Mouse (Mus musculus) adrenal gland, adult 2 months (tissue): Measurements from ENCODE around the gene Map7d3. TPM values are rescaled to one million over a fixed set of nuclear protein-coding genes. Genes with fewer than 3 reads are reported as not detected.

ENCODE experiments used
- polyA plus RNA-seq: library from polyadenylated mRNA; depleted of rRNA; stranded (reverse); fragments of >200 nt; gene quantifications from 2 replicates; pipeline ENCODE4 v1.2.3, GENCODE M21; 2012; rRNA removed
- total RNA-seq, 2 experiments: library from RNA; stranded (reverse); gene quantifications; 2 replicates each; pipeline ENCODE4 v1.2.3; 2021

Map7d3 gene
- total and polyA plus RNA-seq, 3 experiments: 1.0 to 3.4 TPM; not detected in 1

Other genes starting within 250 kb of the Map7d3 start
- 10 to 100 TPM; 29.0 to 30.9 TPM for gene Mmgt1, start 224.3 kb downstream of the Map7d3 start, total RNA-seq
- gene Mmgt1, start 224.3 kb downstream of the Map7d3 start, polyA plus RNA-seq: 2.6 and 3.2 TPM in 2 replicates
- 10 to 100 TPM; 32.5 to 32.8 TPM for gene Slc9a6, start 212.6 kb downstream of the Map7d3 start, total RNA-seq
- gene Slc9a6, start 212.6 kb downstream of the Map7d3 start, polyA plus RNA-seq: 22.7 and 29.6 TPM in 2 replicates
- 10 to 100 TPM; 27.9 to 59.4 TPM for gene Fhl1, start 90.5 kb downstream of the Map7d3 start, total RNA-seq
- 31.5 and 35.3 TPM in 2 replicates for gene Fhl1, start 90.5 kb downstream of the Map7d3 start, polyA plus RNA-seq
- gene Adgrg4, start 47.8 kb upstream of the Map7d3 start, total RNA-seq: not detected
- not detected in 2 replicates for gene Adgrg4, start 47.8 kb upstream of the Map7d3 start, polyA plus RNA-seq
- gene Brs3, start 220.7 kb upstream of the Map7d3 start, total RNA-seq: not detected
- gene Brs3, start 220.7 kb upstream of the Map7d3 start, polyA plus RNA-seq: not detected in 2 replicates
- gene Htatsf1, start 231.3 kb upstream of the Map7d3 start, total RNA-seq: 10 to 100 TPM; 35.5 to 46.9 TPM
- 44.1 and 46.9 TPM in 2 replicates for gene Htatsf1, start 231.3 kb upstream of the Map7d3 start, polyA plus RNA-seq